Mouse (Mus musculus): ENCODE data around the gene Atg4b. TPM values are rescaled to one million over a fixed set of nuclear protein-coding genes. Genes with fewer than 3 reads are reported as not detected.

Gene Atg4b
- polyA plus RNA-seq (2014; fragmentation: Nextera tagmentation; extraction: Ambion mirVana) = 95.0 and 113 TPM in 2 replicates

DNA sequence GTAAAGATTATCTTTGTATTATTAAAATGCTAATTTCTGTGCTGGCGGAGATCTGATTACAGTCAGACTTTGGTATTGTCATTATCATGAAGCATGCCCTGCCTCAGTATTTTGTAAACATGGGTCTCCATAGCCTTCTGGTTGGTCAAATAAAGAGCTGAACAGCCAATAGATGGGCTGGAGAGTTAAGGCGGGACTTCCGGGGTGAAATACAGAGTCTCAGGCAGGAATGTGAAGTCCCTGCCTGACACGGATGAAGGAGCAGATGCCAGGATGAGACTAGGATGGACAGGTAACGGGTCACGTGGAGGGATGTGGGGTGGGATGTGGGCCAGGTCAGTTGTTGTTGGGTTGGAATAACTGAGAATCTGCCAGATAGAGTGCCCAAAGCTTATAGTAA lies at the start of gene Atg4b:
Gene Atg4b (plus strand): TSS at position 211 of the 400 bp plus-strand sequence.
- Histone ChIP-seq H3K27ac (ENCODE audit: low read depth, low read length) (no peak within 1 kb of the TSS), H3K4me2 (ENCODE audit: low read length) (no peak within 1 kb of the TSS), H3K36me3 (ENCODE audit: control insufficient read depth, insufficient read depth, low read length) (peaks cover 26% of the 10 kb centered on the region), H3K9ac (ENCODE audit: low read length) (no peak within 1 kb of the TSS), H3K27me3 (replicated peaks; ENCODE audit: control insufficient read depth, insufficient read depth, low read length) (no peaks in the 10 kb centered on the region), H3K4me1 (ENCODE audit: control insufficient read depth, insufficient read depth, low read length) (peaks cover 12% of the 10 kb centered on the region), H3K9me3 (replicated peaks; ENCODE audit: control insufficient read depth, low read length) (no peaks in the 10 kb centered on the region), H3K4me3 (ENCODE audit: low read depth, low read length) (no peak within 1 kb of the TSS)
- DNase-seq (ENCODE audit: low spot score) = no peak
- 75% methylated on average over 6 of the region's 6 CpGs for WGBS
- ATAC-seq = no peak

GRCm38 (mm10) chr1:93702106-93702505 lies 49.2 kb upstream of the Atg4b start:
- Histone ChIP-seq H3K27me3 (replicated peaks; ENCODE audit: control insufficient read depth, insufficient read depth, low read length) (no peaks in the 10 kb centered on the region), H3K4me3 (ENCODE audit: low read depth, low read length) (no peak overlapping the region), H3K4me1 (ENCODE audit: control insufficient read depth, insufficient read depth, low read length) (no peaks in the 10 kb centered on the region), H3K36me3 (ENCODE audit: control insufficient read depth, insufficient read depth, low read length) (peaks cover 18% of the 10 kb centered on the region), H3K9me3 (replicated peaks; ENCODE audit: control insufficient read depth, low read length) (no peaks in the 10 kb centered on the region), H3K4me2 (ENCODE audit: low read length) (no peak overlapping the region), H3K9ac (ENCODE audit: low read length) (no peak overlapping the region), H3K27ac (ENCODE audit: low read depth, low read length) (no peak overlapping the region)
- DNase-seq (ENCODE audit: low spot score) (no peak), ATAC-seq (no peak)
- WGBS = 97% methylated on average over 1 of the region's 1 CpGs

GRCm38 (mm10) chr1:93703472-93704048 lies 47.7 kb upstream of the Atg4b start:
- peaks cover 18% of the 10 kb centered on the region for H3K36me3 ChIP-seq (ENCODE audit: control insufficient read depth, insufficient read depth, low read length)
- no peak for DNase-seq (ENCODE audit: low spot score)
- no peak overlapping the region for H3K4me3 ChIP-seq (ENCODE audit: low read depth, low read length)
- no peak overlapping the region for H3K27ac ChIP-seq (ENCODE audit: low read depth, low read length)
- no peak overlapping the region for H3K9ac ChIP-seq (ENCODE audit: low read length)
- no peaks in the 10 kb centered on the region for H3K9me3 ChIP-seq (replicated peaks; ENCODE audit: control insufficient read depth, low read length)
- ATAC-seq = no peak
- no peak overlapping the region for H3K4me2 ChIP-seq (ENCODE audit: low read length)
- H3K27me3 ChIP-seq (replicated peaks; ENCODE audit: control insufficient read depth, insufficient read depth, low read length) = no peaks in the 10 kb centered on the region
- H3K4me1 ChIP-seq (ENCODE audit: control insufficient read depth, insufficient read depth, low read length) = no peaks in the 10 kb centered on the region
- 91% methylated on average over 10 of the region's 10 CpGs for WGBS

GRCm38 (mm10) chr1:93704341-93704740 lies 47.0 kb upstream of the Atg4b start:
- peaks cover 18% of the 10 kb centered on the region for H3K36me3 ChIP-seq (ENCODE audit: control insufficient read depth, insufficient read depth, low read length)
- no peak overlapping the region for H3K27ac ChIP-seq (ENCODE audit: low read depth, low read length)
- WGBS = 87% methylated on average over 9 of the region's 9 CpGs
- no peaks in the 10 kb centered on the region for H3K9me3 ChIP-seq (replicated peaks; ENCODE audit: control insufficient read depth, low read length)
- ATAC-seq = no peak
- H3K9ac ChIP-seq (ENCODE audit: low read length) = no peak overlapping the region
- H3K4me1 ChIP-seq (ENCODE audit: control insufficient read depth, insufficient read depth, low read length) = no peaks in the 10 kb centered on the region
- no peak for DNase-seq (ENCODE audit: low spot score)
- H3K27me3 ChIP-seq (replicated peaks; ENCODE audit: control insufficient read depth, insufficient read depth, low read length) = no peaks in the 10 kb centered on the region
- no peak overlapping the region for H3K4me3 ChIP-seq (ENCODE audit: low read depth, low read length)
- H3K4me2 ChIP-seq (ENCODE audit: low read length) = no peak overlapping the region

- ATAC-seq (no peak), DNase-seq (ENCODE audit: low spot score) (no peak)
- H3K4me1 ChIP-seq (ENCODE audit: control insufficient read depth, insufficient read depth, low read length) = no peaks in the 10 kb centered on the region
- H3K27ac ChIP-seq (ENCODE audit: low read depth, low read length) = no peak overlapping the region
- whole genome bisulfite sequencing = 68% methylated on average over 3 of the region's 3 CpGs
- no peak overlapping the region for H3K4me2 ChIP-seq (ENCODE audit: low read length)
- no peak overlapping the region for H3K4me3 ChIP-seq (ENCODE audit: low read depth, low read length)
- H3K36me3 ChIP-seq (ENCODE audit: control insufficient read depth, insufficient read depth, low read length) = peaks cover 18% of the 10 kb centered on the region
- no peak overlapping the region for H3K9ac ChIP-seq (ENCODE audit: low read length)
- H3K9me3 ChIP-seq (replicated peaks; ENCODE audit: control insufficient read depth, low read length) = no peaks in the 10 kb centered on the region
- no peaks in the 10 kb centered on the region for H3K27me3 ChIP-seq (replicated peaks; ENCODE audit: control insufficient read depth, insufficient read depth, low read length)
Observed at GRCm38 (mm10) chr1:93705389-93705788, 45.9 kb upstream of the Atg4b start.

GRCm38 (mm10) chr1:93716166-93716565 lies 35.1 kb upstream of the Atg4b start:
- 86% methylated on average over 2 of the region's 2 CpGs for WGBS
- Histone ChIP-seq H3K27me3 (replicated peaks; ENCODE audit: control insufficient read depth, insufficient read depth, low read length) (no peaks in the 10 kb centered on the region), H3K27ac (ENCODE audit: low read depth, low read length) (no peak overlapping the region), H3K4me3 (ENCODE audit: low read depth, low read length) (no peak overlapping the region), H3K4me2 (ENCODE audit: low read length) (no peak overlapping the region), H3K4me1 (ENCODE audit: control insufficient read depth, insufficient read depth, low read length) (no peaks in the 10 kb centered on the region), H3K9ac (ENCODE audit: low read length) (no peak overlapping the region), H3K9me3 (replicated peaks; ENCODE audit: control insufficient read depth, low read length) (no peaks in the 10 kb centered on the region), H3K36me3 (ENCODE audit: control insufficient read depth, insufficient read depth, low read length) (peaks cover 20% of the 10 kb centered on the region; the same call in 1 of the 2 replicates)
- no peak for DNase-seq (ENCODE audit: low spot score)
- no peak for ATAC-seq

DNA sequence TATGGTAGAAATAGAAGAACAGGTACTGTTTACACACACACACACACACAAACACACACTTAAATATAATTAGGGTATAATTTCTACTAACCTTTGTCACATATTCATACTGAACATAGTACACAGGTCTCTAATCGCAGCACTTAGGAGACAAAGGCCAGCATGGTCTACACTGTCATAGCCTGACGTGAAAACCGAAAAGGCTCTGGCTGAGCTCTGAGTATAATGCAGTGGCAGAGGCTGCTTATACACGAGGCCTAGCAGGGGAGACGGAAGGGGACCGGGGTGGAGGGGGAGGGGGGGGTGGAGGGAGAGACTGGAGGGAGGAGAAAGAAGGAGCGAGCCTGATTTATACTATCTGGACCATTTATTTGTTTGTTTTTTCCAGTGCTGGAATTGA lies 29.7 kb upstream of the Atg4b start:
- DNase-seq (ENCODE audit: low spot score) (no peak), ATAC-seq (no peak)
- H3K36me3 ChIP-seq (ENCODE audit: control insufficient read depth, insufficient read depth, low read length) = 0 out of 2 replicates have a peak, but pooled peaks cover 11% of the 10 kb centered on the region
- H3K27ac ChIP-seq (ENCODE audit: low read depth, low read length) = no peak overlapping the region
- no peak overlapping the region for H3K9ac ChIP-seq (ENCODE audit: low read length)
- H3K9me3 ChIP-seq (replicated peaks; ENCODE audit: control insufficient read depth, low read length) = no peaks in the 10 kb centered on the region
- no peaks in the 10 kb centered on the region for H3K4me1 ChIP-seq (ENCODE audit: control insufficient read depth, insufficient read depth, low read length)
- no peak overlapping the region for H3K4me3 ChIP-seq (ENCODE audit: low read depth, low read length)
- H3K27me3 ChIP-seq (replicated peaks; ENCODE audit: control insufficient read depth, insufficient read depth, low read length) = no peaks in the 10 kb centered on the region
- no peak overlapping the region for H3K4me2 ChIP-seq (ENCODE audit: low read length)
- WGBS = 59% methylated on average over 7 of the region's 7 CpGs

DNA sequence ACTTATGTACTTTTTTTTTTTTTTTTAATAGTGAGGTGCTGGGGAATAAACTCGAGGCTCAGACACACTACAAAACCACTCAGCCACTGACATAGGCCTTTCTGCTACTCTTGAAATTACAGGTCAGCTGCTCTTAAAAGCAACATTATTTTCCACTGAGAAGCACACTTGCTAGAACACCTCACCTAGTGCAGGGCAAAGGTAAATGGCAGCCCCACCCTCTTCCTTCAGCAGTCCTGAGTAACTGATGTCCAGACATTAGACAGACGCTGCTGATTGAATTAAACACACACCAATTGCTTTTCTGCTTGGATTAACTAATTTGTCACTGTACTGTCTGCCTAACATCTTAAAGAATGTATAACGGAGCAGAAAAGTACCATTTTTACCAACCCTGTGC lies 26.7 kb upstream of the Atg4b start:
- no peak for ATAC-seq

DNA sequence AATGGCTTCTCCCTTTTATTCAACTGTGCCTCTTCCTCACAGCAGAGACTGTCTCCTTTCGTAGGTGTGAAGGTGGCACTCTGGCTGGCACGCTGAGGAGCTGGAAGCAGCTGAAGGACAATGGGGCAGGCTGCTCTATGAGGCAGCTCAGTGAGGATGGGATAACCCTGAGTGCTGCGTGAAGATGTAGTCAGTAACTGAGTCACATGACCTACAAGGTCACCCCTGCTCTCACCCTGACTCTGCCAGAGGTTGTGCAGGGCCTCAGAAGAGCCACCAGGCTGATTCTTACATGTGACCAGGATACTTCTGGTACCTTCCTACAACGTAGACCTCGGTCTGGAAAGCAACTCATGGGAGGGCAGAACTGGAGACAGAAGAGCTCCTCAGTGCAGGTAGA lies 25.6 kb upstream of the Atg4b start:
- H3K4me3 ChIP-seq (ENCODE audit: low read depth, low read length) = no peak overlapping the region
- no peak overlapping the region for H3K9ac ChIP-seq (ENCODE audit: low read length)
- no peaks in the 10 kb centered on the region for H3K27me3 ChIP-seq (replicated peaks; ENCODE audit: control insufficient read depth, insufficient read depth, low read length)
- H3K36me3 ChIP-seq (ENCODE audit: control insufficient read depth, insufficient read depth, low read length) = 0 out of 2 replicates have a peak, but pooled peaks cover 10% of the 10 kb centered on the region
- ATAC-seq = no peak
- 89% methylated on average over 5 of the region's 5 CpGs for WGBS
- DNase-seq (ENCODE audit: low spot score) = no peak
- H3K27ac ChIP-seq (ENCODE audit: low read depth, low read length) = no peak overlapping the region
- H3K4me1 ChIP-seq (ENCODE audit: control insufficient read depth, insufficient read depth, low read length) = no peaks in the 10 kb centered on the region
- H3K9me3 ChIP-seq (replicated peaks; ENCODE audit: control insufficient read depth, low read length) = no peaks in the 10 kb centered on the region
- H3K4me2 ChIP-seq (ENCODE audit: low read length) = no peak overlapping the region

More for the DNA sequence above, 26.7 kb upstream of the Atg4b start:
- Histone ChIP-seq H3K9me3 (replicated peaks; ENCODE audit: control insufficient read depth, low read length) (no peaks in the 10 kb centered on the region), H3K36me3 (ENCODE audit: control insufficient read depth, insufficient read depth, low read length) (0 out of 2 replicates have a peak, but pooled peaks cover 10% of the 10 kb centered on the region), H3K4me1 (ENCODE audit: control insufficient read depth, insufficient read depth, low read length) (no peaks in the 10 kb centered on the region), H3K9ac (ENCODE audit: low read length) (no peak overlapping the region), H3K27ac (ENCODE audit: low read depth, low read length) (no peak overlapping the region), H3K27me3 (replicated peaks; ENCODE audit: control insufficient read depth, insufficient read depth, low read length) (no peaks in the 10 kb centered on the region), H3K4me2 (ENCODE audit: low read length) (no peak overlapping the region), H3K4me3 (ENCODE audit: low read depth, low read length) (no peak overlapping the region)
- DNase-seq (ENCODE audit: low spot score) = no peak
- WGBS = 74% methylated on average over 3 of the region's 3 CpGs

All from forebrain, embryonic 14.5 days (tissue).